Mouse (Mus musculus): ENCODE data around the gene Hist1h2bm. TPM values are rescaled to one million over a fixed set of nuclear protein-coding genes. Genes with fewer than 3 reads are reported as not detected.
"Not testable (repeated sequence)": the region's sequence is repeated elsewhere in the genome, so short reads cannot be mapped to it uniquely, and the experiment has no call there.

The Hist1h2bm gene
- polyA plus RNA-seq, 1 experiment from 2014 or later = 1.0 TPM

DNA sequence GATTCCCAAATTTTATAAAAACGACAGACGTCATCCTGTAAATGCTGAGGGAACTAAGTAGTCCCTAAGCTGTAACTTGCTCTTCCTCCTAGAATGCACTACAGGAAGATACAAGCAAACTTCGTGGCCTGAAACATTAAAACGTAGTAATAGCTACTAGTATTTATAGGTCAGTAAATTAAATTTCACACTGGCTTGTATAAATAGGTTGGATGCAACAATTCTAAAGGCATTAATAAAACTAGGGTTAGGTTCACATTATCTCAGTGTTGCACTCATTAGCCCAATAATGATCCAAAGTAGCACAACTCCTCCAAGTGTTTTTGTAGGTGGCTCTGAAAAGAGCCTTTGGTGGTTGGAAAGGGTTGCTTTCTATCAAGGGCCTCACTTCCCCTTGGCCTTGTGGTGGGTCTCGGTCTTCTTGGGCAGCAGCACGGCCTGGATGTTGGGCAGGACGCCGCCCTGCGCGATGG, 31.2 kb downstream of the Hist1h2bm start:
- H3K27me3 ChIP-seq (ENCODE audit: control insufficient read depth, insufficient read depth, low read length) = no peaks in the 10 kb centered on the region
- peak overlapping the region; percentile 43 for H3K4me3 ChIP-seq (ENCODE audit: low read depth, low read length)
- 1% methylated on average over 10 of the region's 10 CpGs for WGBS
- TF ChIP-seq EP300 (optimal IDR thresholded peaks at IDR 0.05) (no peak), CTCF (IDR thresholded peaks at IDR 0.05; ENCODE audit: low read depth) (no peak)
- H3K4me1 ChIP-seq (replicated peaks; ENCODE audit: control insufficient read depth, insufficient read depth) = no peaks in the 10 kb centered on the region
- no peaks in the 10 kb centered on the region for H3K36me3 ChIP-seq (ENCODE audit: control insufficient read depth, insufficient read depth, low read length)
- peak overlapping the region; percentile 66 for H3K4me2 ChIP-seq (replicated peaks; ENCODE audit: low read depth)
- H3K9me3 ChIP-seq (ENCODE audit: control insufficient read depth, low read length) = no peaks in the 10 kb centered on the region
- H3K9ac ChIP-seq (ENCODE audit: low read length) = peak overlapping the region; percentile 49
- peak overlapping the region; percentile 91 for H3K27ac ChIP-seq (replicated peaks)
- DNase-seq (ENCODE audit: low spot score) (no peak), ATAC-seq (ENCODE audit: low FRiP score, low TSS enrichment) (no peak)

DNA sequence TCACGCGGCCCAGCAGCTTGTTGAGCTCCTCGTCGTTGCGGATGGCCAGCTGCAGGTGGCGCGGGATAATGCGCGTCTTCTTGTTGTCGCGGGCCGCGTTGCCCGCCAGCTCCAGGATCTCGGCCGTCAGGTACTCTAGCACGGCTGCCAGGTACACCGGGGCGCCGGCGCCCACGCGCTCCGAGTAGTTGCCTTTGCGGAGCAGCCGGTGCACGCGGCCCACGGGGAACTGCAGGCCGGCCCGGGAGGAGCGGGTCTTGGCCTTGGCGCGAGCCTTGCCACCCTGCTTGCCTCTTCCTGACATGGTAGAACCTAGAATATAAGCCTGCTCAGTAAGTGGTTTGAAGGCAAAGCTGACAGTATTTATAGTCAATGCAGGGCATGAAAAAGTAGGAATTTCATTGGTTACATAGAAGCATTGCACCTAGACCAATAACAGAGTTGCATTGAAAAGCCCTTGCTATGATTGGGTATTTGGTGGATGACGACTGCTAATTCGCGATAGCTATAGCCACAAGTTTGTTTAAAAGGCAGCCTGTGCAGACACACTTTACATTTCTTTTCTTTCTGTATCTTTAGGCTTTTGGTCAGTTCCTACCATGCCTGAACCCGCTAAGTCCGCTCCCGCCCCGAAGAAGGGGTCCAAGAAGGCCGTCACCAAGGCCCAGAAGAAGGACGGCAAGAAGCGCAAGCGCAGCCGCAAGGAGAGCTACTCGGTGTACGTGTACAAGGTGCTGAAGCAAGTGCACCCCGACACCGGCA, 31.9 kb downstream of the Hist1h2bm start, which contains the start of the genes Hist1h2ak and Hist1h2bn:
Gene Hist1h2ak (minus strand): TSS at position 304 of the 762 bp plus-strand sequence.
Gene Hist1h2bn (plus strand): TSS at position 600 of the 762 bp plus-strand sequence.
- not testable (repeated sequence) for H3K9me3 ChIP-seq (ENCODE audit: control insufficient read depth, low read length); H3K27me3 ChIP-seq (ENCODE audit: control insufficient read depth, insufficient read depth, low read length); H3K4me1 ChIP-seq (replicated peaks; ENCODE audit: control insufficient read depth, insufficient read depth); H3K36me3 ChIP-seq (ENCODE audit: control insufficient read depth, insufficient read depth, low read length)
- 0% methylated on average over 37 of the region's 50 CpGs for WGBS
- peak; percentile 65 for DNase-seq (ENCODE audit: low spot score)
- peak within 1 kb of the TSS; percentile 91 for H3K27ac ChIP-seq (replicated peaks)
- peak; percentile 97 for ATAC-seq (ENCODE audit: low FRiP score, low TSS enrichment)
- TF ChIP-seq CTCF (IDR thresholded peaks at IDR 0.05; ENCODE audit: low read depth) = peak; percentile 50
- H3K4me3 ChIP-seq (ENCODE audit: low read depth, low read length) = peak within 1 kb of the TSS; percentile 43
- peak within 1 kb of the TSS; percentile 55 for H3K9ac ChIP-seq (ENCODE audit: low read length)
- H3K4me2 ChIP-seq (replicated peaks; ENCODE audit: low read depth) = peak within 1 kb of the TSS; percentile 66

DNA sequence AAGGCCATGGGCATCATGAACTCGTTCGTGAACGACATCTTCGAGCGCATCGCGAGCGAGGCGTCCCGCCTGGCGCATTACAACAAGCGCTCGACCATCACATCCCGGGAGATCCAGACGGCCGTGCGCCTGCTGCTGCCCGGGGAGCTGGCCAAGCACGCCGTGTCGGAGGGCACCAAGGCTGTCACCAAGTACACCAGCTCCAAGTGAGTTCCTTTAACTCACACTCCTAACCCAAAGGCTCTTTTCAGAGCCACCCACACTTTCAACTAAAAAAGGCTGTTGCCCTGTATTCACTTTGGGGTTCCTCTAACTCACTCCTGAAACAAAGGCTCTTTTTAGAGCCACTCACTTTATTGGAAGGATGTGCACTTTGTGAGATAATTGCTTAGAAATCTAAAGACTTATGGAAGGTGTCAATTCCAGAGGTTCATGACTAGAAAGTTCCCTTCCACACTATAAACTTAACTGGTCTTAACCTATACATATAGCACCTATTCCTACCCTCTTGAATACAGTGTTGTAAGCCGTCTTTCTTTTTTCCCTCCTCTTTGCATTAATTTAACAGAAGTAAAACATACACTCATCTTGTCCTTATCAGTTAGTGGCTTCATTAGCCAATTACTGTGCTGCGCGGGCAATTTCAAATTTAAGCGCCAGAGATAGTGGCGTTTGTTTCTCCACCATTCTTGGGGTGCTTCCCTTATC, 32.6 kb downstream of the Hist1h2bm start:
- not testable (repeated sequence) for H3K36me3 ChIP-seq (ENCODE audit: control insufficient read depth, insufficient read depth, low read length); H3K4me1 ChIP-seq (replicated peaks; ENCODE audit: control insufficient read depth, insufficient read depth); H3K9me3 ChIP-seq (ENCODE audit: control insufficient read depth, low read length); ATAC-seq (ENCODE audit: low FRiP score, low TSS enrichment); H3K27me3 ChIP-seq (ENCODE audit: control insufficient read depth, insufficient read depth, low read length)
- peak overlapping the region; percentile 55; the same call in 1 of the 2 replicates for H3K9ac ChIP-seq (ENCODE audit: low read length)
- peak overlapping the region; percentile 91 for H3K27ac ChIP-seq (replicated peaks)
- under 1% methylated on average over 18 of the region's 26 CpGs for WGBS
- H3K4me3 ChIP-seq (ENCODE audit: low read depth, low read length) = peak overlapping the region; percentile 43
- H3K4me2 ChIP-seq (replicated peaks; ENCODE audit: low read depth) = peak overlapping the region; percentile 66
- DNase-seq (ENCODE audit: low spot score) = peak; percentile 42

DNA sequence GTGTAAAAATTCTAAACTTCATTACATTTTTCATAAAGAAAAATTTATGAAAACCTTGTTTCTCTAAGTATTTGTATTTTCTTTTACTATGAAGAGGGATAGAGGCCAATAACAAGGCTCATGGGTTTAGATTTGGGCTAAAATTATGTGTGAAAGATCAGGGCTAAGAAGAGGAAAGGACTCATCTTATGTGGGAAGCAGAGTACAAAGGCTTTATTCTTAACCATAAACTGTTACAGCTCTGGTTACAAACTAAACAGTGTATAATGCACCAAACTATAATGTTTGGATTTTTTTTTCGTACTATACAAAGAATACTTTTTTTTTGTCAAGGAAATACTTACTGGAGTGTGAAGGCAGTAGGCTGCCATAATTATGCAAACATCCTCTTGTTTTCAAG, 33.9 kb downstream of the Hist1h2bm start:
- Histone ChIP-seq H3K27ac (replicated peaks) (no peak overlapping the region), H3K27me3 (ENCODE audit: control insufficient read depth, insufficient read depth, low read length) (no peaks in the 10 kb centered on the region), H3K4me3 (ENCODE audit: low read depth, low read length) (no peak overlapping the region), H3K36me3 (ENCODE audit: control insufficient read depth, insufficient read depth, low read length) (no peaks in the 10 kb centered on the region), H3K9me3 (ENCODE audit: control insufficient read depth, low read length) (no peaks in the 10 kb centered on the region), H3K4me1 (replicated peaks; ENCODE audit: control insufficient read depth, insufficient read depth) (no peaks in the 10 kb centered on the region), H3K4me2 (replicated peaks; ENCODE audit: low read depth) (no peak overlapping the region), H3K9ac (ENCODE audit: low read length) (no peak overlapping the region)
- ATAC-seq (ENCODE audit: low FRiP score, low TSS enrichment) (no peak), DNase-seq (ENCODE audit: low spot score) (no peak)
- WGBS = 49% methylated on average over 1 of the region's 1 CpGs
- TF ChIP-seq CTCF (IDR thresholded peaks at IDR 0.05; ENCODE audit: low read depth) (no peak), EP300 (optimal IDR thresholded peaks at IDR 0.05) (no peak)

Small RNAs within 50 kb of the gene (microRNA-seq; reads per million reads assigned to microRNA genes)
- not detected for gene Gm44357
- gene Gm44367 = not detected
- gene Gm44454 = not detected

Other genes starting within 250 kb of the Hist1h2bm start
- 1.7 and 2.4 TPM in 2 replicates for gene Zkscan4, start 243.1 kb upstream of the Hist1h2bm start, polyA plus RNA-seq (2015; fragmentation: Nextera tagmentation; extraction: Ambion mirVana)
- not detected in 2 replicates for gene Gm10065, start 242.6 kb upstream of the Hist1h2bm start, polyA plus RNA-seq (2015; fragmentation: Nextera tagmentation; extraction: Ambion mirVana)
- 0.28 and 0.33 TPM in 2 replicates for gene AK157302, start 226.8 kb upstream of the Hist1h2bm start, polyA plus RNA-seq (2015; fragmentation: Nextera tagmentation; extraction: Ambion mirVana)
- gene Gm11273, start 220.6 kb upstream of the Hist1h2bm start, polyA plus RNA-seq (2015; fragmentation: Nextera tagmentation; extraction: Ambion mirVana) = 12.3 and 12.9 TPM in 2 replicates
- 1.6 and 2.4 TPM in 2 replicates for gene Zkscan8, start 190.9 kb upstream of the Hist1h2bm start, polyA plus RNA-seq (2015; fragmentation: Nextera tagmentation; extraction: Ambion mirVana)
- 0.07 TPM in 2 replicates for gene Olfr1366, start 179.2 kb upstream of the Hist1h2bm start, polyA plus RNA-seq (2015; fragmentation: Nextera tagmentation; extraction: Ambion mirVana)
- 0.04 TPM in 1 of 2 replicates, not detected in the other for gene Olfr1535, start 162.2 kb upstream of the Hist1h2bm start, polyA plus RNA-seq (2015; fragmentation: Nextera tagmentation; extraction: Ambion mirVana)
- not detected in 2 replicates for gene Olfr1364, start 140.3 kb upstream of the Hist1h2bm start, polyA plus RNA-seq (2015; fragmentation: Nextera tagmentation; extraction: Ambion mirVana)
- not detected in 2 replicates for gene Olfr1362, start 108.0 kb upstream of the Hist1h2bm start, polyA plus RNA-seq (2015; fragmentation: Nextera tagmentation; extraction: Ambion mirVana)
- not detected in 2 replicates for gene Olfr11, start 79.5 kb upstream of the Hist1h2bm start, polyA plus RNA-seq (2015; fragmentation: Nextera tagmentation; extraction: Ambion mirVana)
- not detected in 2 replicates for gene Olfr1361, start 58.7 kb upstream of the Hist1h2bm start, polyA plus RNA-seq (2015; fragmentation: Nextera tagmentation; extraction: Ambion mirVana)
- gene Olfr1360, start 44.6 kb upstream of the Hist1h2bm start, polyA plus RNA-seq (2015; fragmentation: Nextera tagmentation; extraction: Ambion mirVana) = not detected in 2 replicates
- gene Olfr1359, start 23.9 kb upstream of the Hist1h2bm start, polyA plus RNA-seq (2015; fragmentation: Nextera tagmentation; extraction: Ambion mirVana) = not detected in 2 replicates
- 0.85 and 1.5 TPM in 2 replicates for gene Hist1h2bl, start 5.9 kb upstream of the Hist1h2bm start, polyA plus RNA-seq (2015; fragmentation: Nextera tagmentation; extraction: Ambion mirVana)
- gene Hist1h2ai, start 5.6 kb upstream of the Hist1h2bm start, polyA plus RNA-seq (2015; fragmentation: Nextera tagmentation; extraction: Ambion mirVana) = 8.8 and 14.4 TPM in 2 replicates
- gene Hist1h3h, start 4.4 kb upstream of the Hist1h2bm start, polyA plus RNA-seq (2015; fragmentation: Nextera tagmentation; extraction: Ambion mirVana) = 1.1 and 4.1 TPM in 2 replicates
- gene Hist1h4j, start 13.0 kb downstream of the Hist1h2bm start, polyA plus RNA-seq (2015; fragmentation: Nextera tagmentation; extraction: Ambion mirVana) = 0.18 and 0.92 TPM in 2 replicates
- gene Hist1h4k, start 28.5 kb downstream of the Hist1h2bm start, polyA plus RNA-seq (2015; fragmentation: Nextera tagmentation; extraction: Ambion mirVana) = 0.81 and 1.1 TPM in 2 replicates
- 7.3 and 19.3 TPM in 2 replicates for gene Hist1h2ak, start 31.8 kb downstream of the Hist1h2bm start, polyA plus RNA-seq (2015; fragmentation: Nextera tagmentation; extraction: Ambion mirVana)
- 0.73 and 2.2 TPM in 2 replicates for gene Hist1h2bn, start 32.1 kb downstream of the Hist1h2bm start, polyA plus RNA-seq (2015; fragmentation: Nextera tagmentation; extraction: Ambion mirVana)
- gene Hist1h1b, start 58.6 kb downstream of the Hist1h2bm start, polyA plus RNA-seq (2015; fragmentation: Nextera tagmentation; extraction: Ambion mirVana) = 4.3 and 10.5 TPM in 2 replicates
- gene Hist1h3i, start 61.3 kb downstream of the Hist1h2bm start, polyA plus RNA-seq (2015; fragmentation: Nextera tagmentation; extraction: Ambion mirVana) = 31.2 and 44.3 TPM in 2 replicates
- 1.4 and 1.6 TPM in 2 replicates for gene Hist1h2an, start 65.2 kb downstream of the Hist1h2bm start, polyA plus RNA-seq (2015; fragmentation: Nextera tagmentation; extraction: Ambion mirVana)
- 0.54 and 2.0 TPM in 2 replicates for gene Hist1h2bp, start 65.4 kb downstream of the Hist1h2bm start, polyA plus RNA-seq (2015; fragmentation: Nextera tagmentation; extraction: Ambion mirVana)
- 7.7 and 9.9 TPM in 2 replicates for gene Hist1h2bq, start 88.2 kb downstream of the Hist1h2bm start, polyA plus RNA-seq (2015; fragmentation: Nextera tagmentation; extraction: Ambion mirVana)
- gene Hist1h2ao, start 88.4 kb downstream of the Hist1h2bm start, polyA plus RNA-seq (2015; fragmentation: Nextera tagmentation; extraction: Ambion mirVana) = 0.95 and 1.1 TPM in 2 replicates
- 1.1 TPM in 1 of 2 replicates, not detected in the other for gene Hist1h4m, start 89.7 kb downstream of the Hist1h2bm start, polyA plus RNA-seq (2015; fragmentation: Nextera tagmentation; extraction: Ambion mirVana)
- 4.0 and 4.6 TPM in 2 replicates for gene Hist1h4n, start 110.2 kb downstream of the Hist1h2bm start, polyA plus RNA-seq (2015; fragmentation: Nextera tagmentation; extraction: Ambion mirVana)
- 1,237 and 1,874 TPM in 2 replicates for gene Hist1h2ap, start 111.5 kb downstream of the Hist1h2bm start, polyA plus RNA-seq (2015; fragmentation: Nextera tagmentation; extraction: Ambion mirVana)
- 8.1 and 10.0 TPM in 2 replicates for gene Hist1h2br, start 111.7 kb downstream of the Hist1h2bm start, polyA plus RNA-seq (2015; fragmentation: Nextera tagmentation; extraction: Ambion mirVana)
- 1.4 and 1.6 TPM in 2 replicates for gene Zfp184, start 223.1 kb downstream of the Hist1h2bm start, polyA plus RNA-seq (2015; fragmentation: Nextera tagmentation; extraction: Ambion mirVana)

All from stomach, postnatal 0 days (tissue).